Mouse (Mus musculus) layer of hippocampus, postnatal 10 days (tissue): ENCODE results near the gene Brat1. TPM values are rescaled to one million over a fixed set of nuclear protein-coding genes. Genes with fewer than 3 reads are reported as not detected.

Source experiments
- DNase-seq, 2 experiments: peaks; one replicate each; pipeline ENCODE4 v3.0.0; 2021; ENCODE audit warnings: low spot score in 2 of 2
- total RNA-seq, 2 experiments: library from RNA; stranded (reverse); gene quantifications; 2 replicates each; pipeline ENCODE4 v1.2.3; 2021

The Brat1 gene
- total RNA-seq, 2 experiments from 2014 or later = 27.6 to 28.5 TPM

GRCm38 (mm10) chr5:140699776-140700175 lies 5.0 kb upstream of the Brat1 start:
- DNase-seq = no peak

- DNase-seq = no peak
These were observed 3.1 kb upstream of the Brat1 start for GRCm38 (mm10) chr5:140701661-140702060.

- peak; percentile 97 for DNase-seq
These were observed 2.7 kb upstream of the Brat1 start, which contains the start of gene Iqce for GRCm38 (mm10) chr5:140702103-140702513. Gene Iqce, minus strand, starts transcription at chr5:140702378.

GRCm38 (mm10) chr5:140702618-140703175 lies 2.1 kb upstream of the Brat1 start:
- no peak for DNase-seq

GRCm38 (mm10) chr5:140703480-140704377 lies 1.1 kb upstream of the Brat1 start:
- no peak for DNase-seq

- DNase-seq = no peak
These were observed 825 bp downstream of the Brat1 start for GRCm38 (mm10) chr5:140705501-140706171.

- DNase-seq = no peak
These were observed 5.5 kb downstream of the Brat1 start for GRCm38 (mm10) chr5:140710315-140710714.

- no peak for DNase-seq
These were observed 6.2 kb downstream of the Brat1 start for GRCm38 (mm10) chr5:140711040-140711439.

GRCm38 (mm10) chr5:140720773-140721172 lies 16.0 kb downstream of the Brat1 start:
- DNase-seq = no peak

GRCm38 (mm10) chr5:140722121-140722520 lies 17.3 kb downstream of the Brat1 start:
- DNase-seq = no peak

- DNase-seq = peak; percentile 82 to 84
These were observed 19.0 kb downstream of the Brat1 start, which contains the start of gene Amz1 for GRCm38 (mm10) chr5:140723822-140724221. Gene Amz1, plus strand, starts transcription at chr5:140724127.

GRCm38 (mm10) chr5:140726062-140726839 lies 21.4 kb downstream of the Brat1 start:
- peak; percentile 75 to 85 for DNase-seq

- DNase-seq = no peak
These were observed 22.3 kb downstream of the Brat1 start for GRCm38 (mm10) chr5:140726946-140727740.

GRCm38 (mm10) chr5:140731040-140731797 lies 26.4 kb downstream of the Brat1 start:
- no peak for DNase-seq

GRCm38 (mm10) chr5:140732195-140732594 lies 27.4 kb downstream of the Brat1 start:
- DNase-seq = no peak

GRCm38 (mm10) chr5:140733336-140733735 lies 28.5 kb downstream of the Brat1 start:
- no peak for DNase-seq

- no peak for DNase-seq
These were observed 30.5 kb downstream of the Brat1 start for GRCm38 (mm10) chr5:140735297-140735696.

GRCm38 (mm10) chr5:140736166-140736565 lies 31.4 kb downstream of the Brat1 start:
- no peak for DNase-seq

GRCm38 (mm10) chr5:140739813-140740212 lies 35.0 kb downstream of the Brat1 start:
- no peak for DNase-seq
